Mouse (Mus musculus): ENCODE data around the gene Fosl1.

GRCm38 (mm10) chr19:5413840-5414239 lies 33.5 kb upstream of the Fosl1 start:
- TF ChIP-seq CTCF (IDR thresholded peaks at IDR 0.05; ENCODE audit: insufficient read depth, low read depth, low read length): no peak
- TF ChIP-seq POLR2A (IDR thresholded peaks at IDR 0.05; ENCODE audit: insufficient read depth, low read depth, low read length): no peak

Measured in olfactory bulb, adult 2 months (tissue).